Mouse (Mus musculus): ENCODE measurements at regions not wholly inside any gene's neighbourhood (a gene's known extent, or its start where the extent isn't known, plus 50 kb on each side); places are given as distances from the start of the nearest gene placed in this dataset.

DNA sequence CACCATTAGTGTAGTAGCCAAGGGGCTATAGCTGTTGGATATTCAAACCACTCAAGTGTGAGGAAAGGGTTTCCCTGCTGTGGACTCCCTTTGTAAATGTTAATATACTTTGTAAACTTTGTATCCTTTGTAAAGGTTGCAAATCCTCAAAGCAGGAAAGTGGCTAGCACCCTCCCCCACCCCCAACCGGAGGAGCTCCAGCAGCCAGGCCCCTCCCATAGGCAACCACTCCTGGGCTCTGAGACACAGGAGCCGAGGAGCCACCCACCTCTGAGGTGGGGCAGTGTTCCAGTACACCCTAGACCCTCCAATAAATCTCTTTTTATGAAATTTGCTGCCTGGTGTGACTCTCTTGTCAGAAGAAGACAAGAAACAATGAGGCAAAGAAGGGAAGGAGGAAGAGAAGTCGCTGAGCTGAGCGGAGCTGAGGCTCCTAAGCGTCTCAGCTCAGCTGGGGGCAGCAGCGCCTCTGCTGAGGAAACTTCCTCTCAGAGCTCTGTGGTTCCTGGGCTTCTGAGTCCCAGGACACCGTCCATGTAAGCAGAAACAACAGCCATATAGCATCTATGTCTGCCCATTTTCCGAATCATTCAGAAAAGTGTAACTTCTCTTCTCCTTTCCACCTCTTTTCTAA, 64.5 kb upstream of the Wnt11 start:
- TF ChIP-seq GATA1 (IDR thresholded peaks at IDR 0.05; ENCODE audit: borderline replicate concordance, low read length) (no peak), FLI1 (IDR thresholded peaks at IDR 0.05; ENCODE audit: low read length) (no peak)
